Mouse (Mus musculus) regulatory T cell (primary cell): ENCODE measurements around the gene Tspan14.

Experiments
- in situ Hi-C: fragments of 300-600 bp; cut with MboI, MseI; formaldehyde crosslinking; loops from one replicate; pipeline ENCODE4 v1.15.1; 2025; ENCODE audit warnings: high pct_unique_total_duplicates

Gene Tspan14

GRCm38 (mm10) chr14:40966392-40966861 lies at the start of gene Tspan14:
Gene Tspan14, minus strand, starts transcription at chr14:40966807.
- in situ Hi-C loops, result no loop called here

- in situ Hi-C loops, result no loop called here
These were observed 48.2 kb upstream of the Tspan14 start for GRCm38 (mm10) chr14:41014701-41015240.

- in situ Hi-C loops, result no loop called here
These were observed 47.3 kb upstream of the Tspan14 start, which contains the start of gene Fam213a for GRCm38 (mm10) chr14:41013630-41014613. Gene Fam213a, minus strand, starts transcription at chr14:41013788.

DNA sequence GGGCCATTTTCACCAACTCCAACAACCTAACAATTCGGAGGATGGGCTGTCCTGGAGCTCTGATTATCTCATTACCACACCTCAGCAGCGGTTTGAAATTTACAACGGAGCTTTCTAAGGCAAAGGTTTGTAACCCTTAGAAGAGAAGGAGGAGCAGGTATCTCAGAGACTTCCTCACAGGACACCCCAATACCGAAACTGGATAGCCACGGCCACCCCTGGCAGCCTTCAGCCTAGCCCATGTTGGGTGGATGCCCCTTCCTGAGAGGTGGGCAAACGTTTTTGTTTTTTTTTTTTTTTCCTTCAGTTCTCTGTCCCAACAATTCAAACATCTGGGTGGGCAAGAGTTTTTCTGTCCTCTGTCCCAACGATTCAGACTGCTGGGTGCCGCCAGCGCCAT lies 46.5 kb upstream of the Tspan14 start:
- in situ Hi-C loops, result no loop called here

- in situ Hi-C loops, result no loop called here
These were observed 45.3 kb upstream of the Tspan14 start for GRCm38 (mm10) chr14:41011916-41012315.

- in situ Hi-C loops, result no loop called here
These were observed 41.5 kb upstream of the Tspan14 start for GRCm38 (mm10) chr14:41008138-41008537.

- in situ Hi-C loops, result no loop called here
These were observed 41.0 kb upstream of the Tspan14 start for GRCm38 (mm10) chr14:41007641-41008040.

DNA sequence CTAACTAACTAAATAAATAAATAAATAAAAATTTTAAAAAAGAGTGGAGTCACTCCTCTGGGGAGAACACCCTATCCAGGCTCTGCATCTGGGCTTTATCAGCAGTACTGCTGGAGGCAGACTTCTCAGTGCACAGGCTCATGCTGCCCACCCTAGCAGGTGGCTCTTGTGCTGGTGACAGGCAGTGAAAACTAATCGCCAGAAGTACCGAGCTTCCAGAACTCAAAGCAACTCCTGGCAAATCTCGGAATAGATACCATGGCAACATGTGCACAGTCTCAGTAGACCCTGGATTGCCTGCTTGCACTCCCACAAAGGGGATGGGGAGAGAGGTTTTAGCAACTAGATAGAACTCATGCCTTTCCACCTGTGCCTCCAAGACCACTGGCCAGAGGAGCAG lies 40.3 kb upstream of the Tspan14 start:
- in situ Hi-C loops, result no loop called here

- in situ Hi-C loops, result no loop called here
These were observed 39.7 kb upstream of the Tspan14 start for GRCm38 (mm10) chr14:41006263-41006662.

DNA sequence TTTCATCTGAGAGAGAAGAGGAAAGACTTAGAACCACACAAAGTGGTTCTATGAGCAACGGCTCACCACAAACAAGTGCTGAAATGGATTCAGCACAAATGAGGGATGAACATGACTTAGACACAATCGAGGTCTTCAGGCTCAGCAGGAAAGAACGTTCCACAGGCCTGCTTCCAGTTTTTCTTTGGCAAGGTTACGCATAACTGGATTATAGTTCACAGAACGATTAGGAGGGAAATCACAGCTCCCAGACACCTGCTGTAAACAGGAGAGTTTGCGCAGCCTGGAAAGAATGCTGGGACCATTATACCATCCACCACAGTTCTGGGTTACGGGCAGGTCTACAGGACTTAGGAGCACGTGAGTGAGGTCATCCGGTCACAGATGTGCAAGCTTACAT lies 39.1 kb upstream of the Tspan14 start:
- in situ Hi-C loops, result no loop called here

- in situ Hi-C loops, result no loop called here
These were observed 37.9 kb upstream of the Tspan14 start for GRCm38 (mm10) chr14:41004201-41005141.

- in situ Hi-C loops, result no loop called here
These were observed 35.0 kb upstream of the Tspan14 start for GRCm38 (mm10) chr14:41001576-41001975.

DNA sequence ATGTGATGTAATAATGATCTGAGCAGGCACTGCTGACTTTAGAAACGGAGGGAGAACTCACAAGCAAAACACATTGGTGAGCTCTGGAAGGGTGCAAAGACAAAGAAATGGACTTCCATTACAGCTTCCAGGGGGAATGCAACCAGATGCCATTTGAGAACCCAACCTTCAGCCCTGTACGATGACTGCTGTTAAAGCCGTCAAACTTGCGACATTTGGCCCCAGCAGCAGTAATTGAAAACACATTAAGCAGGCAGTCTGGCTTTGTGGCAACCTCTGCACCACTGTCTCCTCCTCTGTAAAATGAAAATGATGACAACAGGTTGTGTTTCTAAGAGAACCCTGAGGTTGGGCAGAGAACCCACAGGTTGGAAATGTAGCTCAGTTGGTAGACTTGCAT lies 34.2 kb upstream of the Tspan14 start:
- in situ Hi-C loops, result no loop called here

- in situ Hi-C loops, result no loop called here
These were observed 33.5 kb upstream of the Tspan14 start for GRCm38 (mm10) chr14:40999904-41000645.

DNA sequence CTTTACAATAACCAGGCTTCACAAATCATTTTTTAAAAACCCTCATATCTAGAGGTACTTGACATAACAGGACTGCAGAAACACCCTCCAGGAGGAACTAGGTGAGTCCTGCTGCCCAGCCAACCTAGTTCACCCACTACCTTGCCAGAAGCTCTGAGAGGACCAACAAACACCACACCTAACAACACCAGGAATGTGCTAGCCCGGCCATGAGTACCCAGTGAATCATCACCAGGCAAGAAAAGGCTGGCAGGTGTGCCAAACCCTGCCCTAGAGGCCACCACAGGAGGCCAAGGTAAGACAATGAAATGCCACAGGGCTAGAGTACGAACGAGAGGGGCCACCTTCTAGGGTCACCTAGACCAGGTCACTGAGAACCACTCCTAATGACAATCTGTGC lies 29.6 kb upstream of the Tspan14 start:
- in situ Hi-C loops, result no loop called here

DNA sequence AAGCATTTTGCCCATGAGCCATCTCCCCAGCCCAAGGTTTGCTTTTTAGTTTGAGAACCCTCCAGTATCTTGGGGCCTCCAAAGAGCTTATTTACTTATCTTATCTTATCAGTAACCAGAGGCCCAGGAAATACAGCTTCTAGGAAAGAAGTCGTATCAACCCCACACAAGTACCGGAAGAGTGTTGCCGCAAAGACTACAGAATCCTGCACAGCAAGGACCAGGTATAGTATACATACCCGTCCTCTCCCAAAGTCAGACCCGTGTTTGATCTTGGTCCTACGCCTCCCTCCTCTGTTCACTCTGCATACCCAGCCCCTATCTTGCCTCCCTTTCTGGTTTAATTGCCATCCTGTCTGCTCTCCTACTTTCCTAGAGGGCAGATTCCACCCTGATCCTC lies 25.9 kb upstream of the Tspan14 start:
- in situ Hi-C loops, result no loop called here

DNA sequence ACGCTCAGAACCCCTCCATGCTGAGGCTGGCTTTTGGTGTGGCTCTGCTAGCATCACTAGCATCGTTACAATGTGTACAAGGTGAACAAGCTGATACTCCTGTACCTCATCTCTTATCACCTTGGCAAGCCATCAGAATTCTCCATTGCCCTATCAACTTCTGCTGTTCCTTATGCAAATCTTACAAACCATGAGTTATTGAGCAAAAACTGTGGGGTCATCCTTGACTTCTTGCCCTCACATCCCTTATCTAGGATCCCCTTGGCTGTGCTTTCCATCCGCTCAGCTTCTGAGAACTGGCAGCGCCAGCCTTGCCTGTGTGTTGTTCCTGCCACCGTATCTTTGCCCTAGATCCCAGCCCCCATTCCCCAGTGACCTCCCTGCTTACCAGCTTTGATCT lies 22.2 kb upstream of the Tspan14 start:
- in situ Hi-C loops, result no loop called here

DNA sequence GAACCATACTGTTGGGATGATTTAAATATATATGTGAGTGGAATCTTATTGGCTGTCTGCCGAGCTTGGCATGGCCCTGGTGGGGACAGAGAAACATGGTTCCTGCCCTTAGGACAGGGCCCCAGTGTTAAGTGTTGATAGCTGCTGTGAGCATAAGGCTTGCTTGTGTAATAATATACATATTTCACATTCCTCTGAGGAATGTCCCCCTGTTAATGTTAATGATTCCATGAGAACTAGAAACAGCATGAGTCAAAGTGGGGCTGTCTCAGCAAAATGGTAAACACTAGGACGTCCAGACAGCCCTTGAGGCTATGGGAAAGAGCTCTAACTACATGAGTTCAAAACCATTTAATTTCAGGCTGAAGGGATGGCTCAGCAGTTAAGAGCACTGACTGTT lies 20.6 kb upstream of the Tspan14 start:
- in situ Hi-C loops, result no loop called here

DNA sequence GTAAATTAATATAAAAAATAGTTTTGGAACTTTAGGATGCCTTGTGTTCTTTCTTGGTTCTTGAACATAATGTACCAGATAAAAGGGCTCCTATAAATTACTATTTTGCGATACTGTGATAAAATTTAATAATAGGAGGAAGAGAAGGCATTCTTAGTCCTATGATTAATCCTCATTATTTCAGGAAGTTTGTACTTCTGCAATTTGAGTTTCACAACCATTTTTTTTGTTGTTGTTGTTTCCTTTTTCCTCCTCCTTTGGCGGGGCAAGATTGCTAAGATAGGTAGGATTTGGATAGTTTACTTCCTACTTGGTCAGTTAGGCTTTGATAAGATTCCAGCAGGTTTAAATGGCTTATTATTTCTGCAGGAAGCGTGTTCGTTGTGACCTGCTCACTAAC lies 19.0 kb upstream of the Tspan14 start:
- in situ Hi-C loops, result no loop called here

- in situ Hi-C loops, result loop anchor here (5.0 kb wide), 1 partner anchor 48 kb away; no protein-coding TSS in a partner anchor
These were observed 13.1 kb upstream of the Tspan14 start for GRCm38 (mm10) chr14:40979723-40980122.

GRCm38 (mm10) chr14:40979002-40979401 lies 12.4 kb upstream of the Tspan14 start:
- in situ Hi-C loops, result loop anchor here (5.0 kb wide), 1 partner anchor 48 kb away; no protein-coding TSS in a partner anchor
